Mouse (Mus musculus) liver, adult 2 months (tissue): ENCODE measurements at regions not wholly inside any gene's neighbourhood (a gene's known extent, or its start where the extent isn't known, plus 50 kb on each side); places are given as distances from the start of the nearest gene placed in this dataset.

Experiments
- CTCF ChIP-seq: fragments of 200-500 bp; IDR thresholded peaks from 2 replicates; pipeline ENCODE4 v1.5.1; 2011; ENCODE audit warnings: low read depth, low read length, control low read depth
- POLR2A ChIP-seq: fragments of 200-500 bp; IDR thresholded peaks from 2 replicates; pipeline ENCODE4 v1.6.1; 2011; ENCODE audit warnings: low read length, control low read depth; ENCODE audit not compliant: insufficient read depth; ENCODE audit errors: extremely low read depth

GRCm38 (mm10) chr6:144908646-144909045, 126.9 kb upstream of the Sox5 start:
- no peak for TF ChIP-seq CTCF
- TF ChIP-seq POLR2A = no peak
